Mouse (Mus musculus) embryonic facial prominence, embryonic 14.5 days (tissue): ENCODE results near the gene Gm10097. TPM values are rescaled to one million over a fixed set of nuclear protein-coding genes. Genes with fewer than 3 reads are reported as not detected.

Source experiments
- ATAC-seq: fragments of 200-750 bp; cut with Nextera tagmentation; 2 replicates; pipeline ENCODE4 v1.8.0; 2017; ENCODE audit warnings: low read depth, moderate number of reproducible peaks, moderate TSS enrichment
- DNase-seq: peaks from one replicate; pipeline ENCODE4 v3.0.0-alpha.2; 2015; ENCODE audit warnings: low spot score
- H3K27ac ChIP-seq: fragments of 300-500 bp; sonication (generic); replicated peaks from 2 replicates; pipeline ENCODE4 v1.5.1; 2014; ENCODE audit warnings: low read depth, mild to moderate bottlenecking, low read length, moderate library complexity
- H3K27me3 ChIP-seq: fragments of 300-500 bp; sonication (generic); replicated peaks from 2 replicates; pipeline ENCODE4 v1.6.1; 2014; ENCODE audit warnings: low read length; ENCODE audit not compliant: control insufficient read depth, insufficient read depth
- H3K36me3 ChIP-seq: fragments of 300-500 bp; sonication (generic); 2 replicates; pipeline ENCODE4 v1.6.1; 2014; ENCODE audit warnings: low read length, mixed read lengths; ENCODE audit not compliant: control insufficient read depth, insufficient read depth
- H3K4me1 ChIP-seq: fragments of 300-500 bp; sonication (generic); 2 replicates; pipeline ENCODE4 v1.6.1; 2014; ENCODE audit warnings: antibody characterized with exemption, low read length; ENCODE audit not compliant: control insufficient read depth, insufficient read depth
- H3K4me2 ChIP-seq: fragments of 300-500 bp; sonication (generic); 2 replicates; pipeline ENCODE4 v1.6.1; 2014; ENCODE audit warnings: low read depth, mild to moderate bottlenecking, low read length, moderate library complexity, mixed read lengths
- H3K4me3 ChIP-seq: fragments of 300-500 bp; sonication (generic); 2 replicates; pipeline ENCODE4 v1.5.1; 2014; ENCODE audit warnings: low read depth, mild to moderate bottlenecking, low read length
- H3K9ac ChIP-seq: fragments of 300-500 bp; sonication (generic); 2 replicates; pipeline ENCODE4 v1.6.1; 2014; ENCODE audit warnings: low read depth, mild to moderate bottlenecking, low read length, moderate library complexity, mixed read lengths
- H3K9me3 ChIP-seq: fragments of 300-500 bp; sonication (generic); 2 replicates; pipeline ENCODE4 v1.6.1; 2016; ENCODE audit warnings: low read length; ENCODE audit not compliant: control insufficient read depth
- WGBS: fragments of 180-500 bp; shearing (Covaris S2); extraction: QIAGEN DNeasy Blood & Tissue Kit; methylation state at CpG from one replicate; pipeline ENCODE4 v1.1.7; 2014; 5-methylcytosine and 5-hydroxymethylcytosine counted together
- polyA plus RNA-seq: library from polyadenylated mRNA; unstranded; fragments of >200 nt; fragmentation: Nextera tagmentation; extraction: Ambion mirVana; gene quantifications from 2 replicates; pipeline ENCODE4 v1.2.1, GENCODE M21; 2014

Gene Gm10097
- polyA plus RNA-seq = 0.19 and 0.24 TPM in 2 replicates

GRCm38 (mm10) chr10:5068676-5069265 lies at the start of gene Gm10097:
Gene Gm10097 (plus strand): TSS chr10:5069192.
- 77% methylated on average over 14 of the region's 14 CpGs for WGBS
- ATAC-seq = peak; percentile 56
- 0 out of 2 replicates have a peak within 1 kb of the TSS, but pooled peaks have one; percentile 28 for H3K27ac ChIP-seq

GRCm38 (mm10) chr10:5025906-5026305 lies 43.1 kb upstream of the Gm10097 start:
- WGBS = 95% methylated on average over 4 of the region's 4 CpGs
- H3K9me3 ChIP-seq = no peaks in the 10 kb centered on the region

More at GRCm38 (mm10) chr10:5068676-5069265, at the start of gene Gm10097:
- peak; percentile 27 for DNase-seq
- no peak within 1 kb of the TSS for H3K9ac ChIP-seq
- 0 out of 2 replicates have a peak, but pooled peaks cover 4% of the 10 kb centered on the region for H3K4me1 ChIP-seq
- no peaks in the 10 kb centered on the region for H3K9me3 ChIP-seq
- no peaks in the 10 kb centered on the region for H3K27me3 ChIP-seq
- peaks cover 3% of the 10 kb centered on the region; the same call in 1 of the 2 replicates for H3K36me3 ChIP-seq
- H3K4me2 ChIP-seq = no peak within 1 kb of the TSS
- H3K4me3 ChIP-seq = no peak within 1 kb of the TSS

GRCm38 (mm10) chr10:5027208-5027607 lies 41.8 kb upstream of the Gm10097 start:
- Histone ChIP-seq H3K36me3 (0 out of 2 replicates have a peak, but pooled peaks cover 9% of the 10 kb centered on the region), H3K4me2 (no peak overlapping the region), H3K9me3 (no peaks in the 10 kb centered on the region), H3K9ac (no peak overlapping the region), H3K27me3 (no peaks in the 10 kb centered on the region), H3K4me3 (no peak overlapping the region), H3K4me1 (no peaks in the 10 kb centered on the region), H3K27ac (no peak overlapping the region)
- no peak for DNase-seq
- ATAC-seq = no peak
- 91% methylated on average over 1 of the region's 1 CpGs for WGBS

More at GRCm38 (mm10) chr10:5025906-5026305, 43.1 kb upstream of the Gm10097 start:
- H3K4me2 ChIP-seq = no peak overlapping the region
- no peak overlapping the region for H3K9ac ChIP-seq
- ATAC-seq = no peak
- DNase-seq = no peak
- no peak overlapping the region for H3K4me3 ChIP-seq
- H3K4me1 ChIP-seq = no peaks in the 10 kb centered on the region
- no peaks in the 10 kb centered on the region for H3K36me3 ChIP-seq
- H3K27ac ChIP-seq = no peak overlapping the region
- H3K27me3 ChIP-seq = no peaks in the 10 kb centered on the region

- Histone ChIP-seq H3K9me3 (no peaks in the 10 kb centered on the region), H3K27me3 (no peaks in the 10 kb centered on the region), H3K4me2 (no peak overlapping the region), H3K4me3 (no peak overlapping the region), H3K27ac (no peak overlapping the region), H3K4me1 (no peaks in the 10 kb centered on the region), H3K9ac (no peak overlapping the region), H3K36me3 (peaks cover 19% of the 10 kb centered on the region)
- DNase-seq (no peak), ATAC-seq (no peak)
- 89% methylated on average over 9 of the region's 9 CpGs for WGBS
Measured at GRCm38 (mm10) chr10:5028301-5028700, 40.7 kb upstream of the Gm10097 start.

- Histone ChIP-seq H3K27ac (no peak overlapping the region), H3K4me1 (no peaks in the 10 kb centered on the region), H3K4me2 (no peak overlapping the region), H3K27me3 (no peaks in the 10 kb centered on the region), H3K36me3 (peaks cover 19% of the 10 kb centered on the region), H3K9ac (no peak overlapping the region), H3K4me3 (no peak overlapping the region), H3K9me3 (no peaks in the 10 kb centered on the region)
- WGBS = 55% methylated on average over 2 of the region's 2 CpGs
- DNase-seq (no peak), ATAC-seq (no peak)
Measured at GRCm38 (mm10) chr10:5029161-5029560, 39.8 kb upstream of the Gm10097 start.

- Histone ChIP-seq H3K27ac (no peak overlapping the region), H3K36me3 (peaks cover 19% of the 10 kb centered on the region), H3K9me3 (no peaks in the 10 kb centered on the region), H3K4me2 (no peak overlapping the region), H3K27me3 (no peaks in the 10 kb centered on the region), H3K4me1 (no peaks in the 10 kb centered on the region), H3K4me3 (no peak overlapping the region), H3K9ac (no peak overlapping the region)
- 88% methylated on average over 1 of the region's 1 CpGs for WGBS
- no peak for ATAC-seq
- no peak for DNase-seq
Measured at GRCm38 (mm10) chr10:5029883-5030282, 39.1 kb upstream of the Gm10097 start.

- Histone ChIP-seq H3K4me1 (no peaks in the 10 kb centered on the region), H3K9ac (no peak overlapping the region), H3K4me3 (no peak overlapping the region), H3K4me2 (no peak overlapping the region), H3K27me3 (no peaks in the 10 kb centered on the region), H3K36me3 (peaks cover 29% of the 10 kb centered on the region), H3K9me3 (no peaks in the 10 kb centered on the region), H3K27ac (no peak overlapping the region)
- DNase-seq = peak; percentile 2
- no peak for ATAC-seq
- WGBS = 74% methylated on average over 15 of the region's 15 CpGs
Measured at GRCm38 (mm10) chr10:5032192-5033048, 36.6 kb upstream of the Gm10097 start.

- Histone ChIP-seq H3K36me3 (peaks cover 42% of the 10 kb centered on the region), H3K4me2 (no peak overlapping the region), H3K9ac (no peak overlapping the region), H3K27me3 (no peaks in the 10 kb centered on the region), H3K4me1 (no peaks in the 10 kb centered on the region), H3K27ac (no peak overlapping the region), H3K9me3 (no peaks in the 10 kb centered on the region), H3K4me3 (no peak overlapping the region)
- WGBS = 65% methylated on average over 8 of the region's 8 CpGs
- DNase-seq = no peak
- no peak for ATAC-seq
Measured at GRCm38 (mm10) chr10:5041254-5041653, 27.7 kb upstream of the Gm10097 start.
